Mouse (Mus musculus) G1E (cell line): ENCODE results near the gene Btaf1. TPM values are rescaled to one million over a fixed set of nuclear protein-coding genes. Genes with fewer than 3 reads are reported as not detected.

Experiments
- ATAC-seq: 2 replicates; pipeline ENCODE4 v1.8.0; 2016; ENCODE audit warnings: mild to moderate bottlenecking; ENCODE audit not compliant: insufficient number of reproducible peaks, poor library complexity, low FRiP score, severe bottlenecking; ENCODE audit errors: extremely low read depth
- DNase-seq: peaks from one replicate; pipeline ENCODE4 v3.0.0; 2012; ENCODE audit warnings: low spot score
- H3K27me3 ChIP-seq: 2 replicates; pipeline ENCODE4 v1.6.1; 2012; ENCODE audit warnings: mild to moderate bottlenecking, low read length, inconsistent platforms; ENCODE audit not compliant: insufficient read depth
- H3K36me3 ChIP-seq: replicated peaks from 2 replicates; pipeline ENCODE3; 2012; ENCODE audit warnings: mild to moderate bottlenecking, inconsistent platforms
- H3K4me1 ChIP-seq: 2 replicates; pipeline ENCODE4 v1.6.1; 2012; ENCODE audit warnings: low read depth, low read length, inconsistent platforms, mixed read lengths; ENCODE audit not compliant: insufficient read depth
- H3K4me3 ChIP-seq: 2 replicates; pipeline ENCODE4 v1.5.1; 2012; ENCODE audit warnings: low read depth, mild to moderate bottlenecking, inconsistent platforms, low read length, moderate library complexity, mixed read lengths
- H3K9me3 ChIP-seq: replicated peaks from 2 replicates; pipeline ENCODE4 v1.6.1; 2012; ENCODE audit warnings: inconsistent platforms
- CTCF ChIP-seq: IDR thresholded peaks from 2 replicates; pipeline ENCODE4 v1.5.1; 2012; ENCODE audit warnings: low read depth, low read length, inconsistent platforms, mixed read lengths
- GATA1 ChIP-seq: IDR thresholded peaks from 2 replicates; pipeline ENCODE4 v1.6.1; 2012; ENCODE audit warnings: borderline replicate concordance, low read length, inconsistent platforms, mixed read lengths
- GATA2 ChIP-seq: IDR thresholded peaks from 2 replicates; pipeline ENCODE4 v1.6.1; 2012; ENCODE audit warnings: low read depth, low read length, inconsistent platforms, borderline replicate concordance
- POLR2AphosphoS5 ChIP-seq: IDR thresholded peaks from 2 replicates; pipeline ENCODE4 v1.6.1; 2012; ENCODE audit warnings: low read depth, low read length, inconsistent platforms; ENCODE audit not compliant: insufficient replicate concordance
- TAL1 ChIP-seq: conservative IDR thresholded peaks from 2 replicates; pipeline ENCODE4 v1.6.1; 2012; ENCODE audit warnings: low read depth, low read length, inconsistent platforms, mixed read lengths
- polyA plus RNA-seq: library from polyadenylated mRNA; stranded (reverse); fragments of >175 nt; gene quantifications from 2 replicates; pipeline ENCODE4 v1.2.3, GENCODE M21; 2012
- total RNA-seq, 2 experiments: library from RNA; stranded (forward) in 1 of 2; stranded (reverse) in 1 of 2; fragments of 200-1000 nt in 1 of 2; fragments of >200 nt in 1 of 2; fragmentation: Nextera tagmentation in 1 of 2; gene quantifications; 2 replicates each; pipeline ENCODE4 v1.2.3; 2014 to 2017

The Btaf1 gene
- total and polyA plus RNA-seq, 3 experiments = 6.4 to 192 (median 161) TPM

DNA sequence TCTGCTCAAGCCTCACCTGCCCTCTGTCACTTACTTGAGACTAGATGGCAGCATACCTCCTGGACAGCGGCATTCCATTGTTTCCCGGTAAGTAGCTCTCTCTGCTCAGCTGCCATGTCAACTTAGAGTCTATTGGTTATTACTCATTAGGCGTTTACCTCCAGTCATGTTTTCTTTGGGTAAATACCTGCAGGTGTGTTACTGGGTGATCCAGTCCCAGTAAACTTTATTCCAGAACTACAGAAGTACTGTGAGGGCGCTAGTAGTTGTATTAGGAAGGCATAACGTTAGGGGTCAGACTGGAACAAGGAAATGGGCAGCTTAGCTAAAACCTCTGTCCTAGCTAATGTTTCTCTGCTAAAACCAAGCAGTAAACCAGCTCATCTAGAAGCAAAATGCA is 78.7 kb downstream of the Btaf1 start:
- no peaks in the 10 kb centered on the region for H3K27me3 ChIP-seq
- no peak overlapping the region for H3K4me3 ChIP-seq
- DNase-seq = no peak
- no peaks in the 10 kb centered on the region for H3K9me3 ChIP-seq
- ATAC-seq = no peak
- peaks cover 45% of the 10 kb centered on the region for H3K4me1 ChIP-seq
- TF ChIP-seq TAL1 = no peak
- no peak for TF ChIP-seq POLR2AphosphoS5
- TF ChIP-seq GATA1 = no peak
- TF ChIP-seq CTCF = no peak
- no peak for TF ChIP-seq GATA2
- H3K36me3 ChIP-seq = peaks cover 92% of the 10 kb centered on the region

DNA sequence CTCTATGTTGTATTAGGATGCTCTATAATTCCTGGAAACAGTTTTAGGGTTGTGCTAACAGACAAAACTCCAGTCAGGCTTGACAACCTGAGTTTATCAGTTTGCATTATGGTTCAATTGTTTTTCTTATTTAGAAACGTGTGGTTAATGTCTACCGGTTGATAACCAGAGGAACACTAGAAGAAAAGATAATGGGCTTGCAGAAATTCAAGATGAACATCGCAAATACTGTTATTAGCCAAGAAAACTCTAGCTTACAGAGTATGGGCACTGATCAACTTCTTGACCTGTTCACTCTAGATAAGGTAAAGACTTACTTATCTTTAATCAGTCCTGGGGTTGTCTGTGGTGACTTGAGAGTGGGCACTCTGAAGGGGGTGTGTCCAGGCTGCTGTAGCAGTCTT is 84.0 kb downstream of the Btaf1 start:
- H3K36me3 ChIP-seq = peaks cover 94% of the 10 kb centered on the region
- DNase-seq (peak; percentile 75), ATAC-seq (peak; percentile 86)
- no peaks in the 10 kb centered on the region for H3K27me3 ChIP-seq
- H3K9me3 ChIP-seq = no peaks in the 10 kb centered on the region
- H3K4me3 ChIP-seq = peak overlapping the region; percentile 46; the same call in 1 of the 2 replicates
- TF ChIP-seq TAL1 = peak; percentile 90
- no peak for TF ChIP-seq CTCF
- peaks cover 57% of the 10 kb centered on the region for H3K4me1 ChIP-seq

DNA sequence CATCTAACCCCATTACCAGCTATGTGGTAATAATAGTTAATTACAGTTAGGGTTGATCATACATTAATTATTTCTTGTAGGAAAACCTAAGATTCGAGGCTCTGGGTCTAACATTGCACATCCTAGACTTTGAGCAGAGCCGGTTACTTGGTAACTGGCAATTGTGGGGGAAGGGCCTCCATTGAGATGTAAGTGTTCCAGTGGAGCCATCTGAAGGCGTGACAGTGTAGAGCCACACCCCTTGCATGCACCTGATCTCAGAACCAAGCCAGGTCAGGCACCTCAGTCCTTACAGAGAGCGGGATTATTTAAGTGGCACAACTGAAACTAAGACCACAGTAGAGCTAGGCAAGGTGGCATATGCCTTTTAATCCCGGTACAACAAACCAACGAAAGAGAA is 87.6 kb downstream of the Btaf1 start:
- no peak for ATAC-seq
- Histone ChIP-seq H3K4me3 (no peak overlapping the region), H3K9me3 (no peaks in the 10 kb centered on the region), H3K27me3 (no peaks in the 10 kb centered on the region), H3K4me1 (peaks cover 39% of the 10 kb centered on the region), H3K36me3 (peaks cover 62% of the 10 kb centered on the region)
- TF ChIP-seq GATA1 (no peak), POLR2AphosphoS5 (no peak), GATA2 (no peak), TAL1 (no peak), CTCF (no peak)
- DNase-seq = no peak

DNA sequence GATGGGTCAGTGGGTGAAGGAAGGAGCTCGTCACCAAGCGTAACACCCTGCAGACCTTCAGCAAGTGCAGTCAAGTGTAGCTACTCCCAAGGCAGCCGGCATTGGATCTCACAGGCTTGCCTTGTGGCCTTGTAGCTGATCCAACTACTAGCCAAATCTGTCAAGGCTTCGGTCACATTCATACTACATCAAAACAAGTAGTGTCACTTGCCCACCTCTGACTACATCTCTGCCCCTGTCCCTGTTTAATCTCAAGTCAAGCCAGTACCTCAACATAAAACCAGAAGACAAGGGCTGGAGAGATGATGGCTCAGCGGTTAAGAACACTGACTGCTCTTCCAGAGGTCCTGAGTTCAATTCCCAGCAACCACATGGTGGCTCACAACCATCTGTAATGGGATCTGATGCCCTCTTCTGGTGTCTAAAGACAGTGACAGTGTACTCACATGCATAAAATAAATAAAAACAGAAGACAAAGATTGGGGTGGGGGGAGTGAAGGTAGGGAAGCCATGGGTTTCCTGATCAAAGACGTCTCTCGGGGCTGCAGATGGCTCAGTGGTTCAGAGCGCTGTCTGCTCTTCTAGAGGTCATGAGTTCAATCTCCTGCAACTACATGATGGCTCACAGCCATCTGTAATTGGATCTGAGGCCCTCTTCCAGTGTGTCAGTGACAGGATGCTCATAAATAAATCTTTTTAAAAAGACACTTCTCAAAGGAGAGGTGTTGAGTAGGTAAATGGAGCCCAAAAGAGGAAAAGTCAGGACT is 88.5 kb downstream of the Btaf1 start:
- H3K36me3 ChIP-seq = peaks cover 53% of the 10 kb centered on the region

DNA sequence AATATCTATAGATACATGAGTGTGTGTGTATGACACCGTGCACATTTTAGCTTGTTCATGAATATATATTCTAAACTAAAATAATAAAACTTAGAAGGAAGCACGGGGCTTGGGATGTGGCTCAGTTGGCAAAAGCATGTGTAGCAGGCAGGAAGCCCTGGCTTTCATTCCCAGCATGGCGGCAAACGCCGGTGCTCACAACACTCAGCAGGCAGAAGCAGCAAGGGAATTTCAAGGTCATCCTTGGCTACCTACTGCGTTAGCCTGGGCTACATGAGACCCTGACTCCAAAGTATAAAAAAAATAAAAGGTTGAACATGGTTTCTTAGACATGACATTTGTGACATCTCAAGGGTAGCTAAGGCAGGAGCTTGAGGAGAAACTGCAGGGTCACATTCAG is 91.0 kb downstream of the Btaf1 start:
- no peaks in the 10 kb centered on the region for H3K27me3 ChIP-seq
- no peak for TF ChIP-seq GATA1
- TF ChIP-seq GATA2 = no peak
- H3K36me3 ChIP-seq = peaks cover 31% of the 10 kb centered on the region
- H3K9me3 ChIP-seq = no peaks in the 10 kb centered on the region
- H3K4me3 ChIP-seq = no peak overlapping the region
- ATAC-seq (no peak), DNase-seq (no peak)
- peaks cover 20% of the 10 kb centered on the region for H3K4me1 ChIP-seq

More for the DNA sequence above, 88.5 kb downstream of the Btaf1 start:
- DNase-seq (no peak), ATAC-seq (no peak)
- H3K9me3 ChIP-seq = no peaks in the 10 kb centered on the region
- H3K27me3 ChIP-seq = no peaks in the 10 kb centered on the region
- H3K4me3 ChIP-seq = no peak overlapping the region
- TF ChIP-seq CTCF (no peak), GATA1 (no peak), TAL1 (no peak), GATA2 (no peak), POLR2AphosphoS5 (no peak; the same call in 1 of the 2 replicates)
- H3K4me1 ChIP-seq = peaks cover 32% of the 10 kb centered on the region

DNA sequence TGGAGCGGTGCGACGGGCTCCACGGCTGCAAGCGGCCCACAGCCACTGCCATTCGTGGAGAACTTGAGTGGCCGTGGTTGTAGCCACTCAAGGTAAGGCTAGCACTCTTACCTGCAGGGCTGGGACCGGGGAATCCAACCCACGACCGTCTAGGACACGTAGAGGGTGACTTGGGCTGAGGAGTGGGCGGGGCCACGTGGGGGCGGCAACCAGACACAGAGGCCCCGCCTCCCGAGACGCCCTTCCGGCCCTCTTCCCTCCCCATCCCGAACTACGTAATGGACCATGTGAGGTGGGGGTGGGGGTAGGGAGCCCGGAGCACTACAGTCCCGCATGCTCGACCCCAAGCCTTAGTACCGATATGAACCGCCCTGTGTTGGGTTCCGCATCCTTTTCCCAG is 92.5 kb downstream of the Btaf1 start:
- no peaks in the 10 kb centered on the region for H3K9me3 ChIP-seq
- H3K27me3 ChIP-seq = no peaks in the 10 kb centered on the region
- no peak for ATAC-seq
- H3K4me3 ChIP-seq = no peak overlapping the region
- peaks cover 15% of the 10 kb centered on the region for H3K36me3 ChIP-seq
- H3K4me1 ChIP-seq = peaks cover 16% of the 10 kb centered on the region
- no peak for TF ChIP-seq POLR2AphosphoS5
- TF ChIP-seq CTCF = no peak
- TF ChIP-seq GATA2 = no peak
- TF ChIP-seq GATA1 = no peak
- no peak for TF ChIP-seq TAL1
- no peak for DNase-seq

DNA sequence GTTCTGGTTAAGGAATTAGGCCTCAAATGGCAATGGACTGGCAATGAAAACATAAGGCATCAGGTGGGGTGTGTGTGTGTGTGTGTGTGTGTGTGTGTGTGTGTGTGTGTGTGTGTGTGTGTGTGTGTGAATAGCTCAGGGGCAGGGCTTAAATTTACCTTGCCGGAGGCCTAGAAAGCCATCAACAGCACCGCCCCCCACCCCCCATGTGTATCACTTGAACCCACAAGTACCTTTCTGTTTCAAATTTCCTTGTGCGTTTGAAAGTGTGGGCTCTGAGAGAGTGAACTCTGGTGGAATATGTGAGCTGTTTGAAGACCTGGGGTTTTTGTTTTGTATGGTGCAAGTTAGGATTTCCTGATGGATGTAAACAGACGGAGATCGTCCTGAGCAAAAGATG is 93.1 kb downstream of the Btaf1 start:
- DNase-seq (no peak), ATAC-seq (no peak)
- Histone ChIP-seq H3K36me3 (peaks cover 10% of the 10 kb centered on the region), H3K27me3 (no peaks in the 10 kb centered on the region), H3K4me3 (no peak overlapping the region), H3K4me1 (peaks cover 14% of the 10 kb centered on the region), H3K9me3 (no peaks in the 10 kb centered on the region)
- TF ChIP-seq TAL1 (no peak), POLR2AphosphoS5 (no peak), GATA1 (no peak), CTCF (no peak), GATA2 (no peak)
